In genomic region chr1:189618970-189619740, GRCm38 (mm10) we compare ENCODE assay signal across 10 mouse cellular contexts.
DNase-seq lines count a peak whose midpoint lies in the region; ATAC-seq and TF ChIP-seq lines count a peak whose summit lies in the region.
"Had no signal": no experiment of that assay in that cellular context is flagged by ENCODE, and none has a peak within 500 bp of the region (broad histone marks: within the 10 kb centered on the region; RNA-seq: fewer than 3 reads in every experiment).

No protein-coding gene starts in this region.

- no peaks in the 10 kb centered on the region for H3K27me3 ChIP-seq in heart, postnatal 0 days (ENCODE audit: control insufficient read depth, insufficient read depth, low read length)
- H3K27me3 ChIP-seq in embryonic facial prominence, embryonic 11.5 days (ENCODE audit: control insufficient read depth, insufficient read depth, low read length) = no peaks in the 10 kb centered on the region
- H3K27me3 ChIP-seq in intestine, embryonic 15.5 days (replicated peaks) = no peaks in the 10 kb centered on the region; the same call in 1 of the 2 replicates
- H3K27me3 ChIP-seq: forebrain, embryonic 13.5 days had no signal

- peak overlapping the region; percentile 20 for H3K27ac ChIP-seq in heart, postnatal 0 days (ENCODE audit: low read depth)
- H3K27ac ChIP-seq in embryonic facial prominence, embryonic 11.5 days (replicated peaks; ENCODE audit: low read depth, low read length) = no peak overlapping the region
- no peak overlapping the region for H3K27ac ChIP-seq in intestine, embryonic 15.5 days
- H3K27ac ChIP-seq: forebrain, embryonic 13.5 days; midbrain, embryonic 10.5 days had no signal

- intact Hi-C loops in heart, postnatal 36 days (cut with DNase I) = no loop called here

- no peaks in the 10 kb centered on the region for H3K4me1 ChIP-seq in heart, postnatal 0 days (ENCODE audit: control insufficient read depth, insufficient read depth)
- H3K4me1 ChIP-seq in embryonic facial prominence, embryonic 11.5 days (ENCODE audit: control insufficient read depth, insufficient read depth, low read length) = no peaks in the 10 kb centered on the region
- H3K4me1 ChIP-seq in intestine, embryonic 15.5 days (replicated peaks) = no peaks in the 10 kb centered on the region
- H3K4me1 ChIP-seq: forebrain, embryonic 13.5 days; midbrain, embryonic 10.5 days had no signal

- no peak for TF ChIP-seq EP300 in heart, postnatal 0 days (IDR thresholded peaks at IDR 0.05; ENCODE audit: low read depth)

- H3K36me3 ChIP-seq in heart, postnatal 0 days (replicated peaks; ENCODE audit: control insufficient read depth, insufficient read depth, low read length) = no peaks in the 10 kb centered on the region
- no peaks in the 10 kb centered on the region for H3K36me3 ChIP-seq in embryonic facial prominence, embryonic 11.5 days (replicated peaks; ENCODE audit: control insufficient read depth, insufficient read depth, low read depth, low read length)
- no peaks in the 10 kb centered on the region for H3K36me3 ChIP-seq in intestine, embryonic 15.5 days
- H3K36me3 ChIP-seq: midbrain, embryonic 10.5 days had no signal

- H3K9me3 ChIP-seq in heart, postnatal 0 days (replicated peaks; ENCODE audit: control insufficient read depth, low read length) = no peaks in the 10 kb centered on the region
- H3K9me3 ChIP-seq in embryonic facial prominence, embryonic 11.5 days (replicated peaks; ENCODE audit: control insufficient read depth, low read length) = no peaks in the 10 kb centered on the region; the same call in 1 of the 2 replicates
- no peaks in the 10 kb centered on the region for H3K9me3 ChIP-seq in intestine, embryonic 15.5 days
- H3K9me3 ChIP-seq: forebrain, embryonic 13.5 days had no signal

- DNase-seq in heart, postnatal 0 days (ENCODE audit: low spot score) = peak; percentile 19
- DNase-seq in heart, postnatal 36 days = no peak
- peak; percentile 80 for DNase-seq in embryonic facial prominence, embryonic 11.5 days (ENCODE audit: low spot score)
- DNase-seq in lung, postnatal 25 days (ENCODE audit: low spot score) = peak; percentile 41
- no peak for DNase-seq in B cell, adult 2 months
- no peak for DNase-seq in layer of hippocampus, adult 9-11 months
- DNase-seq: kidney, adult 9 months had no signal

- no peak for ATAC-seq in heart, postnatal 0 days (ENCODE audit: insufficient read depth, low read depth)
- peak; percentile 49; the same call in 1 of the 2 replicates for ATAC-seq in embryonic facial prominence, embryonic 11.5 days (replicated peaks; ENCODE audit: insufficient number of reproducible peaks, low FRiP score, low TSS enrichment, low read depth)
- ATAC-seq in intestine, embryonic 15.5 days = peak; percentile 69
- ATAC-seq: forebrain, embryonic 13.5 days had no signal

- TF ChIP-seq CTCF in heart, postnatal 0 days (IDR thresholded peaks at IDR 0.05; ENCODE audit: low read depth) = no peak

- 49% methylated on average over 12 of the region's 13 CpGs for WGBS in heart, postnatal 0 days
- 44% methylated on average over 13 of the region's 13 CpGs for WGBS in embryonic facial prominence, embryonic 11.5 days
- 25% methylated on average over 13 of the region's 13 CpGs for WGBS in intestine, embryonic 15.5 days

- no peak overlapping the region for H3K9ac ChIP-seq in heart, postnatal 0 days (replicated peaks; ENCODE audit: low read depth, low read length)
- no peak overlapping the region for H3K9ac ChIP-seq in embryonic facial prominence, embryonic 11.5 days (replicated peaks; ENCODE audit: low read length)
- H3K9ac ChIP-seq in intestine, embryonic 15.5 days = no peak overlapping the region
- H3K9ac ChIP-seq: forebrain, embryonic 13.5 days had no signal

- no peak overlapping the region for H3K4me3 ChIP-seq in heart, postnatal 0 days (ENCODE audit: low read depth, low read length)
- no peak overlapping the region for H3K4me3 ChIP-seq in embryonic facial prominence, embryonic 11.5 days (ENCODE audit: low read depth, low read length)
- no peak overlapping the region for H3K4me3 ChIP-seq in intestine, embryonic 15.5 days (replicated peaks)
- H3K4me3 ChIP-seq: forebrain, embryonic 13.5 days; midbrain, embryonic 10.5 days had no signal

- H3K4me2 ChIP-seq in heart, postnatal 0 days (ENCODE audit: low read depth, low read length) = no peak overlapping the region
- H3K4me2 ChIP-seq in embryonic facial prominence, embryonic 11.5 days (ENCODE audit: low read depth, low read length) = no peak overlapping the region
- H3K4me2 ChIP-seq in intestine, embryonic 15.5 days (replicated peaks) = no peak overlapping the region
- H3K4me2 ChIP-seq: forebrain, embryonic 13.5 days had no signal

Comparison
In these comparisons a context has a peak if more than half of its experiments do, and no peak if none do; other contexts are left out.
1. DNase-seq: peak in heart, postnatal 0 days (single experiment), embryonic facial prominence, embryonic 11.5 days (single experiment) and lung, postnatal 25 days (single experiment); none in heart, postnatal 36 days (0 of 2), B cell, adult 2 months (0 of 2) and layer of hippocampus, adult 9-11 months (single experiment).